Mouse (Mus musculus) megakaryocyte, embryonic 14.5 days (primary cell): ENCODE data around the gene Gm10563.

ENCODE experiments used
- FLI1 ChIP-seq: IDR thresholded peaks from 2 replicates; pipeline ENCODE4 v1.6.1; 2012; ENCODE audit warnings: low read length, inconsistent platforms, mixed read lengths
- GATA1 ChIP-seq: IDR thresholded peaks from 3 replicates; pipeline ENCODE4 v1.6.1; 2012; ENCODE audit warnings: mixed read lengths, low read length, inconsistent platforms, borderline replicate concordance

- TF ChIP-seq GATA1 (no peak), FLI1 (no peak)
Observed at GRCm38 (mm10) chr4:155602753-155603152, 42.5 kb downstream of the Gm10563 start.
